Mouse (Mus musculus) spleen, postnatal 4 days (tissue): ENCODE results near the gene Exoc3l.
A peak's percentile ranks its signal among the peaks of the same experiment; 100 is the strongest.

Source experiments
- DNase-seq, 2 experiments: peaks; one replicate each; pipeline ENCODE4 v3.0.0; 2022; ENCODE audit warnings: low spot score in 2 of 2

Gene Exoc3l

DNA sequence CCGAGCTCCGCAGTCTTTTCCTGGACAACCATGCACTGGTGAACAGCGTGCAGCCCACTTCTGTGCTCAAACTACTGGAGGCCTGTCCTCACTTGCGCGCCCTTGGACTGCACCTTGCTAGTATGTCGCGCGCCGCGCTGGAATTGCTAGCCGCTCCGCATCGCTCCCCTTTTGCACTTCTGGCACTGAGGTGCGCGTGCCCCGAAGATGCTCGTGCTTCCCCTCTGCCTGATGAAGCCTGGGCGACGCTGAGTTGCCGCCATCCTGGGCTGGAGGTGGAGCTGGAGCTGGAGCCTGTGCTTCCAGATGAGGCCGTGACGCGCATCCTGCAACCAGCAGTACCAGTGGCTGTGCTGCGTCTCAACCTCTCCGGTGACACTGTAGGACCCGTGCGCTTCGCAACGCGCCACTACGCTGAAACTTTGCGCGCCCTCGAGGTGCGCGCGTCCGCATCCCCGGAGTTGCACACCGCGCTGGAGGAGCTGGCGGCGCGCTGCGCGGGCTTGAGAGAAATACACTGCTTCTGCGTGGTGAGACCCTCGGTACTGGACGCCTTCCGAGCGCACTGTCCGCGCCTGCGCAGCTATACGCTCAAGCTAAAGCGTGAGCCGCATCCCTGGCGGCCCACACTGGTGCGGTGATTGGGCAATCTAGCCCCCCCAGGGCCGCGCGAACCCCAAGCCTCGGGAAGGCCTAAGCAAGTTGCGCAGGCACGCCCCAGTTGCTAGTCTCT is 27.4 kb downstream of the Exoc3l start:
- DNase-seq: peak in 1 of 2 experiments; percentile 64

DNA sequence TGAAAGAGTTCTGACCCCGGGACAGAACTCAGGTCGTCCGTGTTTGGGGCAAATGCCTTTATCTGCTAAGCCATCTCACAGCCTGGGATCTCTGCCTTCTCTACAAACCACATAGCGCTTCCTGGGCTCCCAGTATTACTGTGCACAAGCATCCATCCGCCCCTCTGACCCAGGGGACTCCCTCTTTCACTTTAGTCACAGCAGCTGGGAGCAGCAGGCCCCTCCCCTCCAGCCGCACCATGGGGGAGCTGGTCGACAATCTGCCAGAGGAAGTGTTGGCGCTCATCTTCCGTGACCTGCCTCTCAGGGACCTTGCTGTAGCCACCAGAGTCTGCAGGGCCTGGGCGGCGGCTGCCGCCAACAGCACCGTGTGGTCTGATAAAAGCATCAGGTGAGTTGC is 29.1 kb downstream of the Exoc3l start:
- DNase-seq: peak; percentile 42 to 70

- DNase-seq: peak; percentile 34 to 68
Observed at GRCm38 (mm10) chr8:105265128-105265527, 30.8 kb downstream of the Exoc3l start.

DNA sequence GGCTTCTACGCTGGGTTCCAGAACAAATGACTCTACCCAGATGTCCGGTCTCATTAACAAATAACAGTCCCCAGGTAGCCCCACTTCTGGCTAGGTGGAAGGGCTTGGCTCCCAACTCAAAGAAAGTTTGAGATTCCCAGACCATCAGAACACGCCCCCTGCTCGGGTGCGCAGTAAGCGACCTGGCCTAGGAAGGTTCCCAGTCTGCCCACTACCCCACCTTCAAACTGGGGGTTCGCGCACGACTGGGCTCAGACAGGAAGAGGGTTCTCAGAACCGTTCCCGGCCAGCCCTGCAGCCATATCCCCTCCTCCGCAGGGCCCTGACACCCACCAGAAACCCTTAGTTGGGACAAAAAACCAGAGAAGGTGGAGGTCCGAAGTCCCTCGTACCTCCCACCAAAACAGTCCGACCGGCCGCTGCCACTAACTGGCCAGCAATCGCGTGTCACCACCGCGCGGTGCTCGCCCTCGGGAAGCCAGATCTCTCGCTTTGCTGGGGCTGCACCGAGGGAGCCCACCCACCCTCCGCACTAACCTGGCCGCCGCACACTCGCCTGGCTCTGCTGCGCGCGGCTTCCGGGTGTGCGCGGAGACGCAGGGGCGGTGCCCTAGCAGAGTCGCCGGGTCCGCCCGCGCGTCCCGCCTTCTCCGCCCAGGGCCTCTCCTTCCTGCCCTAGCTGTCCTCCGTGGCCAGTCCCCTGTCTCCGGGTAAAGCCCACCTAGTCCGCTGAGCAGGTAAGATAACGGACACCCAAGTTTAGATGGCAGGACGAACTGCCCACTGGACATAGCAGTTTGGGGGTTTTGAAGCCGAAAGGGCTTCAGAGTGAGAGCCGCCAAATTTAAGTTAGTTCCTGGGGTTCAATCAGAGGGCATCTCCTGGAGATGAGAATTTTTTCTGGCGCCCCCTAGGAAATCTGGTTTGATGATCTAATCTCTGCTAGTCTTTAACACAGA is 31.6 kb downstream of the Exoc3l start, which contains the start of the genes Tradd and Fbxl8:
TSS of gene Tradd (minus strand) at position 586 of the 959 bp plus-strand sequence.
TSS of gene Fbxl8 (plus strand) at position 625 of the 959 bp plus-strand sequence.
- DNase-seq: peak; percentile 74 to 89

DNA sequence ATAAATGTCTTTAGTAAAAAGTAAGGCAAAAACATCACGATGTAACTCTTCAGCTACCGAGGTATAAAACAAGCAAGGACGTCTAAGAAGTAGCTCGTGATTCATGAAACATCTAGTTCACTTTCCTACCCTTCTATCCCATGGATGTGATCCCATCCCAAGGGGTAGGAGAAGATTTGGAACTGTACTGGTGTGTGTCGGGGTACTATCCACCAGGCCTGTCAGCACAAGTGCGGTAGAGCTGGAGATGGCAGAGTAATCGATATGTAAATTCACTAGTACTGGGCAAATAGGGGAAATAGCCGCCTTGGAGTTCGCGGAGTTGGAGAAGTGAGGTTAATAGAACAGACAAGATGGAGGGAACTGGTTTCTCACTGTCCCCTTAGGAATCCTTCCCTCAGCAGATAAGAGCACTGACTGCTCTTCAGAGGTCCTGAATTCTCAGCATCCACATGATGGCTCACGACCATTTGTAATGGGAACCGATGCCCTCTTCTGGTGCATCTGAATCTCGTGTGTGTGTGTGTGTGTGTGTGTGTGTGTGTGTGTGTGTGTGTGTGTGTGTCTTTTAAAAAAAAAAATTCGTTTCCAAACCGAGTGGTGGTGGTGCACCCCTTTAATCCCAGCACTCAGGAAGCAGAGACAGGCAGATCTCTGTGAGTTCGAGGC is 32.5 kb downstream of the Exoc3l start:
- DNase-seq: no peak

DNA sequence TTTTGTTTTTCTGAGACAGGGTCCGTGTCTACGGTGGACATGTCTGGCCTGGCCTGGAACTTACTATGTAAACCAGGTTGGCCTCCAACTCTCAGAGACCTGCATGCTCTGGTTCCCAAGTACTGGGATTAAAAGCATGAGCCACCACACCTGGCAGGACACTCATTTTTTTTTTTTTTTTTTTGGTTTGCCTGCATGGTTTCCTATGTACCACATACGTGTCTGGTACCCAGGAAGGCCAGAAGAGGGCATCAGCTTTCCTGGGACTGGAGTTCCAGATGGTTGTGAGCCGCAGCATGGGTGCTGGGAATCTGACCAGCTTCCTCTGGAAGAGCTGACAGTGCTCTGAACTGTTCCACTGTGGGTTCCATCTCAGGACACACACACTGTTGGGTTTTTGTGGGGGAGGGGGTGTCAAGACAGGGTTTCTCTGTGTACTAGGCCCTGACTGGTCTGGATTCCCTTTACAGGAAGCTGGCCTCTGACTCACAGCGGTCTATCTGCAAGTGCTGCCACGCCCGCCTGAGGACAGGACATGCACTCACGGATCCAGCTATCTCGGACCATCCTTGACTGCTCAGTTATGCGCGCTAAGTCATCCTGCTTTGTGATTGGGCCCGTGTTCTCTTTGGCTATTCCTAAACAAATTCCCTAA is 34.4 kb downstream of the Exoc3l start:
- DNase-seq: no peak

- DNase-seq: no peak
Observed at GRCm38 (mm10) chr8:105260371-105261099, 35.4 kb downstream of the Exoc3l start.

GRCm38 (mm10) chr8:105259721-105260320 is 36.1 kb downstream of the Exoc3l start:
- peak; percentile 77 to 95 for DNase-seq

DNA sequence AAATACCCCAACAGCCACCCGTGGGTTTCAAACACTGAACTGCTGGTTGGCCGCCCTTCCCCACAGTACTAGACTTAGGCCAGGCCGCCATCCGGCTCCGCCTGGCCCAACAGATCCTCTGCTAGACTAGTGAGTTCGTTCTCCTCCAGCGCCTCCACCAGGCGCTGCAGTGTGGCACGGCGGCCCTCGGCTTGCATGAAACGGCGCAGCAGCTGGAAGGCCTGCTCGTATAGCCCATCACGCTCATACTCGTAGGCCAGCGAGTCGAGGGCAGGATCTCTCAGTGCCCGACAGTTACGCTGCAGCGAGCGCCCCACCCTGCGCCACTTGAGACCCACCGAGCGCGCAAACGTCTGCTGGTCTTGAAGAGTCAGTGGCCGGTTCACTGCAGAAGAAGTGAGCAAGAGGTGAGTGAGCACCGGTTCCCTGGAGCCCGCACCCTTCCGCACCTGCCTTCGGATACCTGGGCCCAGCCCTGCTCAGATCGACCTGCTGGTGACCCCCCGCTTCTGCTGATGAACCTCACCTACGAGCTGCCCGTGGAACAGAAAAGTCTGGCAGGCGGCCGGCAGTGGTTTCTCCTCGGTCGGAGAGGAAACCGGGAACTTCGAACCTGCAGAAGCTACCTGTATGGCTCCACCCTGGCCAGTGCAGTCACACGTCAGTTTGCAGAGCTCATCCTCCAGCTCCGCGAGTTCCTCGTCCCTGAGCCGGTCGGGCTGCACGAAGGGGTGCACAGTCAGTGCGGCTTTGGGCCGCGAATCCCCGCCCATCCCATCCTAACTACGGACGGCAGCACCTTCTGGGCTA is 36.8 kb downstream of the Exoc3l start:
- peak in 1 of 2 experiments; percentile 69 for DNase-seq

- DNase-seq: no peak
Observed at GRCm38 (mm10) chr8:105257318-105258114, 38.4 kb downstream of the Exoc3l start.

- peak; percentile 70 to 81 for DNase-seq
Observed at GRCm38 (mm10) chr8:105254966-105255350, 40.9 kb downstream of the Exoc3l start, which contains the start of gene B3gnt9. Gene B3gnt9, minus strand, starts transcription at chr8:105255153.

- DNase-seq: peak; percentile 90 to 97
Observed at GRCm38 (mm10) chr8:105254152-105254965, 41.5 kb downstream of the Exoc3l start.

- peak in 1 of 2 experiments; percentile 63 for DNase-seq
Observed at GRCm38 (mm10) chr8:105253766-105254151, 42.1 kb downstream of the Exoc3l start.

GRCm38 (mm10) chr8:105252680-105253537 is 43.0 kb downstream of the Exoc3l start:
- no peak for DNase-seq

- no peak for DNase-seq
Observed at GRCm38 (mm10) chr8:105251954-105252353, 43.9 kb downstream of the Exoc3l start.

GRCm38 (mm10) chr8:105241016-105241415 is 54.9 kb downstream of the Exoc3l start:
- DNase-seq: no peak
